Mouse (Mus musculus): ENCODE measurements around the gene Tgm5. TPM values are rescaled to one million over a fixed set of nuclear protein-coding genes. Genes with fewer than 3 reads are reported as not detected.
"Not testable (repeated sequence)": the region's sequence is repeated elsewhere in the genome, so short reads cannot be mapped to it uniquely, and the experiment has no call there.

Gene Tgm5
- polyA plus RNA-seq (2014; fragmentation: Nextera tagmentation; extraction: Ambion mirVana), result 0.11 TPM in 1 of 2 replicates, not detected in the other

DNA sequence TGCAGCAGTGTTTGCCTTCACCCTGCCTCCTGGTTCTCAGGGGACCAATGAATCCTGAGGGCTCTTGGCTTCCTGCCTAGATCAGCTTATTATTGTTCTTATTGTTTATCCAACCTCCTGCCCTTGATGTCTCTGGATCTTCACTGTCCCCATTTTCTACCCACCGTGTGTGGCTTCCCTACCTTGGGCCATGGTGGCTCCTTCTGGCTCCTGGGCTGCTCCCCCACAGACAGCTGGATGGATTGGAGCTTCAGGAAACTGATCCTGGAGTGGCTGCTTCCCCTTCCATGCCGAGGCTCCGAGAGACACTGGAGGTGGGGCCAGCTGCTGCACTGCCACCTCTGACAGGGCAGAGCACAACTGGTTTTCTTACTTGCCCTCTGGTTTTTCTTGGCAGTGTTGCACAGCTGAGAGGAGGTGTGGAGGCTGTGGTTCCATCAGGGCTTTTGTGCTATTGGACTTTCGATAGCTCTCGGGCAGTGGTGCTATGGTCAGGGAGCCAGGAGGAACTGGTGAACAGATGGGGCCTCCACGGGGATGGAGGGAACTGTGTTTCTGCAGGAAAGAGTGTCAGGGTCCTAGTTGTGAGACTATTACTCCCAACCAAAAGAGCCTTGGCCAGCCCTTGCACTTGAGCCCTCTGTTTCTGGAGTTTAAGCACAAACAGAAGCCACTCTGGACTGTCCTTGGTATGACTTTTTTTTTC is at the start of gene Tgm5:
Tgm5 (minus strand) TSS at position 362 of the 706 bp plus-strand sequence.
- Histone ChIP-seq H3K9me3 (ENCODE audit: control insufficient read depth, low read length) (no peaks in the 10 kb centered on the region), H3K36me3 (ENCODE audit: control insufficient read depth, insufficient read depth, low read length) (no peaks in the 10 kb centered on the region), H3K4me1 (ENCODE audit: control insufficient read depth, insufficient read depth, low read length) (no peaks in the 10 kb centered on the region), H3K4me2 (ENCODE audit: low read depth) (no peak within 1 kb of the TSS), H3K27ac (ENCODE audit: low read depth, low read length) (no peak within 1 kb of the TSS), H3K27me3 (ENCODE audit: control insufficient read depth, insufficient read depth, low read length) (no peaks in the 10 kb centered on the region), H3K9ac (ENCODE audit: low read length) (no peak within 1 kb of the TSS), H3K4me3 (ENCODE audit: low read depth, low read length) (no peak within 1 kb of the TSS)
- ATAC-seq (ENCODE audit: insufficient read depth, low FRiP score, low TSS enrichment) (no peak), DNase-seq (ENCODE audit: low spot score) (no peak)
- WGBS, result 64% methylated on average over 6 of the region's 6 CpGs

DNA sequence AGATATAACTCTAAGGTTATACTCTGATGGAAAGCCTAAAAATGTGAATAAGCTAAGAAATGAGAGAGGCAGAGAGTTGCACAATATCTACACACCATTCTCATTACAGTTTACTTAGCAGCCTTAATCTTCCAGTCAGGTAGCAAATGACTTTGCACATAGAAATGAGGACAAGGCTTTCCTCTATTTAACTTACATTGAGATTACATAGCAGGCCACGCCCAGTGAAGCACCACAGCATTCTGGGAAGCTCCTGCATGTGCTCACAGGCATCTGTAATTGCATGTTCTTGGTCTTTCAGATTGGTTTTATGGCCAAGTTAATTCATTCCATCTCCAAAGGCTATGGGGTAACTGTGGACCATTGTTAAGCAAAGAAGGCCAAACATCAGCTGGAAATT is 47.2 kb upstream of the Tgm5 start:
- no peak for ATAC-seq (ENCODE audit: insufficient read depth, low FRiP score, low TSS enrichment)
- 86% methylated on average over 1 of the region's 1 CpGs for WGBS
- H3K9ac ChIP-seq (ENCODE audit: low read length), result no peak overlapping the region
- H3K36me3 ChIP-seq (ENCODE audit: control insufficient read depth, insufficient read depth, low read length), result peaks cover 2% of the 10 kb centered on the region; the same call in 1 of the 2 replicates
- no peaks in the 10 kb centered on the region for H3K9me3 ChIP-seq (ENCODE audit: control insufficient read depth, low read length)
- no peak overlapping the region for H3K4me3 ChIP-seq (ENCODE audit: low read depth, low read length)
- no peaks in the 10 kb centered on the region for H3K4me1 ChIP-seq (ENCODE audit: control insufficient read depth, insufficient read depth, low read length)
- no peak overlapping the region for H3K4me2 ChIP-seq (ENCODE audit: low read depth)
- H3K27me3 ChIP-seq (ENCODE audit: control insufficient read depth, insufficient read depth, low read length), result no peaks in the 10 kb centered on the region
- no peak overlapping the region for H3K27ac ChIP-seq (ENCODE audit: low read depth, low read length)
- no peak for DNase-seq (ENCODE audit: low spot score)

GRCm38 (mm10) chr2:121128865-121129620 is 43.4 kb upstream of the Tgm5 start:
- H3K4me3 ChIP-seq (ENCODE audit: low read depth, low read length), result no peak overlapping the region
- no peak for DNase-seq (ENCODE audit: low spot score)
- H3K9me3 ChIP-seq (ENCODE audit: control insufficient read depth, low read length), result no peaks in the 10 kb centered on the region
- no peaks in the 10 kb centered on the region for H3K36me3 ChIP-seq (ENCODE audit: control insufficient read depth, insufficient read depth, low read length)
- no peak for ATAC-seq (ENCODE audit: insufficient read depth, low FRiP score, low TSS enrichment)
- no peak overlapping the region for H3K9ac ChIP-seq (ENCODE audit: low read length)
- no peaks in the 10 kb centered on the region for H3K4me1 ChIP-seq (ENCODE audit: control insufficient read depth, insufficient read depth, low read length)
- WGBS, result 78% methylated on average over 9 of the region's 9 CpGs
- H3K27me3 ChIP-seq (ENCODE audit: control insufficient read depth, insufficient read depth, low read length), result no peaks in the 10 kb centered on the region
- no peak overlapping the region for H3K4me2 ChIP-seq (ENCODE audit: low read depth)
- H3K27ac ChIP-seq (ENCODE audit: low read depth, low read length), result no peak overlapping the region

- no peak for ATAC-seq (ENCODE audit: insufficient read depth, low FRiP score, low TSS enrichment)
- WGBS, result 90% methylated on average over 1 of the region's 1 CpGs
- DNase-seq (ENCODE audit: low spot score), result no peak
- Histone ChIP-seq H3K36me3 (ENCODE audit: control insufficient read depth, insufficient read depth, low read length) (no peaks in the 10 kb centered on the region), H3K9ac (ENCODE audit: low read length) (no peak overlapping the region), H3K4me1 (ENCODE audit: control insufficient read depth, insufficient read depth, low read length) (no peaks in the 10 kb centered on the region), H3K4me3 (ENCODE audit: low read depth, low read length) (no peak overlapping the region), H3K4me2 (ENCODE audit: low read depth) (no peak overlapping the region), H3K27ac (ENCODE audit: low read depth, low read length) (no peak overlapping the region), H3K9me3 (ENCODE audit: control insufficient read depth, low read length) (no peaks in the 10 kb centered on the region), H3K27me3 (ENCODE audit: control insufficient read depth, insufficient read depth, low read length) (no peaks in the 10 kb centered on the region)
Measured at GRCm38 (mm10) chr2:121127536-121127935, 41.9 kb upstream of the Tgm5 start.

DNA sequence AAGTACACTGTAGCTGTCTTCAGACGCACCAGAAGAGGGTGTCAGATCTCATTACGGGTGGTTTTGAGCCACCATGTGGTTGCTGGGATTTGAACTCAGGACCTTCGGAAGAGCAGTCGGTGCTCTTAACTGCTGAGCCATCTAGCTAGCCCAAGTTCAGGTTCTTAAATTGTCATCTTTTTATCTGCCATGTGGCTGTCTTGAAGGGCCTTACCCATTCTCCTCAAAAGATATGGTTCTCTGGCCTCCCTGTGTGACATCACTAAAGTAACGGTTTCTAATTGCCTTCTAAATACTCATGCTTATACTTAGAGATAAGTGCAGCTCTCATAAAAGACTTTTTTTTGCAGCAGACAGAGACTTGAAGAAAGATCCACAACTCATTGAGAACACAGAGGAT is 40.7 kb upstream of the Tgm5 start:
- H3K4me2 ChIP-seq (ENCODE audit: low read depth); DNase-seq (ENCODE audit: low spot score); H3K27ac ChIP-seq (ENCODE audit: low read depth, low read length); H3K4me1 ChIP-seq (ENCODE audit: control insufficient read depth, insufficient read depth, low read length); H3K9me3 ChIP-seq (ENCODE audit: control insufficient read depth, low read length); ATAC-seq (ENCODE audit: insufficient read depth, low FRiP score, low TSS enrichment); H3K27me3 ChIP-seq (ENCODE audit: control insufficient read depth, insufficient read depth, low read length); H3K9ac ChIP-seq (ENCODE audit: low read length); H3K36me3 ChIP-seq (ENCODE audit: control insufficient read depth, insufficient read depth, low read length); H3K4me3 ChIP-seq (ENCODE audit: low read depth, low read length): not testable (repeated sequence)
- WGBS, result 95% methylated on average over 5 of the region's 5 CpGs

DNA sequence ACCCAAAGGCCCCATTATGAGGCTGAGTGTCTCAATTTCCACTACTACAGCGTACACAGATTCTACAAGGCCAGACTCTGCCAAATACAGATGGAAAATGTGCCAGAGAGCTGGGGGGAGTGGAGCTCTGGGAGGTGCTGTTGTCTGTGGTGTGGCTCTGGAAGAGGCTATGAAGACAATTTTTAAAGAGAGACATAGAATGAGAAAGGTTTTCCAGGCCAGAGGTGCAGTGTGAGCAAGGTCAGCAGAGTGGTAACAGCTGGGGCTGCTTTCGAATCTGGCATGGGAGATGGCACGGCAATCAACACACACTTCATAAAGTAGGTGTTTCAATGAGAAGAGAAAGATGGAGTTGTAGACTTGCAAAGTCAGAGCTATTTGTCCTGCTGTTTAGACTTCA is 33.6 kb upstream of the Tgm5 start:
- no peak overlapping the region for H3K27ac ChIP-seq (ENCODE audit: low read depth, low read length)
- WGBS, result 89% methylated on average over 3 of the region's 3 CpGs
- H3K4me2 ChIP-seq (ENCODE audit: low read depth), result no peak overlapping the region
- H3K9ac ChIP-seq (ENCODE audit: low read length), result no peak overlapping the region
- no peak overlapping the region for H3K4me3 ChIP-seq (ENCODE audit: low read depth, low read length)
- no peaks in the 10 kb centered on the region for H3K36me3 ChIP-seq (ENCODE audit: control insufficient read depth, insufficient read depth, low read length)
- H3K9me3 ChIP-seq (ENCODE audit: control insufficient read depth, low read length), result no peaks in the 10 kb centered on the region
- no peak for ATAC-seq (ENCODE audit: insufficient read depth, low FRiP score, low TSS enrichment)
- DNase-seq (ENCODE audit: low spot score), result no peak
- no peaks in the 10 kb centered on the region for H3K4me1 ChIP-seq (ENCODE audit: control insufficient read depth, insufficient read depth, low read length)
- no peaks in the 10 kb centered on the region for H3K27me3 ChIP-seq (ENCODE audit: control insufficient read depth, insufficient read depth, low read length)

- Histone ChIP-seq H3K4me2 (ENCODE audit: low read depth) (no peak overlapping the region), H3K27me3 (ENCODE audit: control insufficient read depth, insufficient read depth, low read length) (no peaks in the 10 kb centered on the region), H3K9ac (ENCODE audit: low read length) (no peak overlapping the region), H3K4me1 (ENCODE audit: control insufficient read depth, insufficient read depth, low read length) (no peaks in the 10 kb centered on the region), H3K4me3 (ENCODE audit: low read depth, low read length) (no peak overlapping the region), H3K27ac (ENCODE audit: low read depth, low read length) (no peak overlapping the region), H3K9me3 (ENCODE audit: control insufficient read depth, low read length) (no peaks in the 10 kb centered on the region), H3K36me3 (ENCODE audit: control insufficient read depth, insufficient read depth, low read length) (no peaks in the 10 kb centered on the region)
- DNase-seq (ENCODE audit: low spot score), result no peak
- WGBS, result 90% methylated on average over 2 of the region's 2 CpGs
- ATAC-seq (ENCODE audit: insufficient read depth, low FRiP score, low TSS enrichment), result no peak
Measured at GRCm38 (mm10) chr2:121115418-121115817, 29.8 kb upstream of the Tgm5 start.

GRCm38 (mm10) chr2:121109695-121110094 is 24.1 kb upstream of the Tgm5 start, which contains the start of gene Tgm7:
Tgm7 (minus strand) TSS chr2:121109795.
- H3K27me3 ChIP-seq (ENCODE audit: control insufficient read depth, insufficient read depth, low read length), result no peaks in the 10 kb centered on the region
- ATAC-seq (ENCODE audit: insufficient read depth, low FRiP score, low TSS enrichment), result no peak
- DNase-seq (ENCODE audit: low spot score), result no peak
- H3K9me3 ChIP-seq (ENCODE audit: control insufficient read depth, low read length), result no peaks in the 10 kb centered on the region
- H3K4me1 ChIP-seq (ENCODE audit: control insufficient read depth, insufficient read depth, low read length), result no peaks in the 10 kb centered on the region
- no peak within 1 kb of the TSS for H3K4me3 ChIP-seq (ENCODE audit: low read depth, low read length)
- H3K36me3 ChIP-seq (ENCODE audit: control insufficient read depth, insufficient read depth, low read length), result no peaks in the 10 kb centered on the region
- H3K4me2 ChIP-seq (ENCODE audit: low read depth), result no peak within 1 kb of the TSS
- no peak within 1 kb of the TSS for H3K27ac ChIP-seq (ENCODE audit: low read depth, low read length)
- no peak within 1 kb of the TSS for H3K9ac ChIP-seq (ENCODE audit: low read length)
- 88% methylated on average over 4 of the region's 4 CpGs for WGBS

DNA sequence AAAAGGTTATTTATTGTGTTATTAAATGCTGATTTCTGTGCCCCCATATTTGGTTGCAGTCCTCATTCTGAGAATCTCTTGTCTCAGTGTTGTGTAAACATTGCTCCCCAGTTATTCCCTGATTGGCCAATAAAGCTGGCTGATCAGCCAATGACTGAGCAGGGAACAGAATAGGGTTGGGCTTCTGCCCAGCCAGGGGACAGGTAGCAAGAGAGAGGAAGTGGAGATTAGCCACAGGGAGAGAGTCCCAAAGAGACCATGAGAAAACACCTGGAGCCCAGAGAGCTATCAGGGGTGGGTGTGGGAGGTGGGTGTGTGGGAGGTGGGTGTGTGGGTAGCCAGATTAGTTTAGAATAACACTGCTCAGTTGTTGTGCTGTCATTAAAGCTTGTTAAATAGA is 20.3 kb upstream of the Tgm5 start:
- H3K4me1 ChIP-seq (ENCODE audit: control insufficient read depth, insufficient read depth, low read length), result no peaks in the 10 kb centered on the region
- H3K36me3 ChIP-seq (ENCODE audit: control insufficient read depth, insufficient read depth, low read length), result no peaks in the 10 kb centered on the region
- DNase-seq (ENCODE audit: low spot score) (no peak), ATAC-seq (ENCODE audit: insufficient read depth, low FRiP score, low TSS enrichment) (no peak)
- no peak overlapping the region for H3K27ac ChIP-seq (ENCODE audit: low read depth, low read length)
- no peaks in the 10 kb centered on the region for H3K9me3 ChIP-seq (ENCODE audit: control insufficient read depth, low read length)
- no peak overlapping the region for H3K4me2 ChIP-seq (ENCODE audit: low read depth)
- H3K9ac ChIP-seq (ENCODE audit: low read length), result no peak overlapping the region
- no peaks in the 10 kb centered on the region for H3K27me3 ChIP-seq (ENCODE audit: control insufficient read depth, insufficient read depth, low read length)
- no peak overlapping the region for H3K4me3 ChIP-seq (ENCODE audit: low read depth, low read length)
